Mouse (Mus musculus): ENCODE data around the gene Ythdf2.

GRCm38 (mm10) chr4:132247451-132247997 is 35.4 kb upstream of the Ythdf2 start:
- TF ChIP-seq CTCF (IDR thresholded peaks at IDR 0.05; ENCODE audit: low read depth) (no peak), EP300 (optimal IDR thresholded peaks at IDR 0.05) (no peak)
